Mouse (Mus musculus) adrenal gland, postnatal 10 days (tissue): ENCODE measurements at regions not wholly inside any gene's neighbourhood (a gene's known extent, or its start where the extent isn't known, plus 50 kb on each side); places are given as distances from the start of the nearest gene placed in this dataset.

Experiments used
- DNase-seq: peaks from one replicate; pipeline ENCODE4 v3.0.0; 2021; ENCODE audit warnings: mixed read lengths

- DNase-seq, result no peak
These were observed 70.5 kb upstream of the Yae1d1 start for GRCm38 (mm10) chr13:18063677-18064076.

- no peak for DNase-seq
These were observed 67.1 kb upstream of the Yae1d1 start for GRCm38 (mm10) chr13:18060265-18060664.

- peak; percentile 68 for DNase-seq
These were observed 64.2 kb upstream of the Yae1d1 start for GRCm38 (mm10) chr13:18057231-18057912.

- DNase-seq, result no peak
These were observed 63.7 kb upstream of the Yae1d1 start for GRCm38 (mm10) chr13:18056816-18057215.

GRCm38 (mm10) chr13:18043154-18043553, 50.0 kb upstream of the Yae1d1 start:
- DNase-seq, result no peak
